Mouse (Mus musculus): ENCODE data around the gene Gm3164.
"Not testable (repeated sequence)": the region's sequence is repeated elsewhere in the genome, so short reads cannot be mapped to it uniquely, and the experiment has no call there.

Gm3164 gene

GRCm38 (mm10) chr14:4414965-4415835 lies at the start of gene Gm3164:
Gene Gm3164 (plus strand): TSS chr14:4415448.
- DNase-seq (ENCODE audit: extremely low read depth, low read depth) = not testable (repeated sequence)

DNA sequence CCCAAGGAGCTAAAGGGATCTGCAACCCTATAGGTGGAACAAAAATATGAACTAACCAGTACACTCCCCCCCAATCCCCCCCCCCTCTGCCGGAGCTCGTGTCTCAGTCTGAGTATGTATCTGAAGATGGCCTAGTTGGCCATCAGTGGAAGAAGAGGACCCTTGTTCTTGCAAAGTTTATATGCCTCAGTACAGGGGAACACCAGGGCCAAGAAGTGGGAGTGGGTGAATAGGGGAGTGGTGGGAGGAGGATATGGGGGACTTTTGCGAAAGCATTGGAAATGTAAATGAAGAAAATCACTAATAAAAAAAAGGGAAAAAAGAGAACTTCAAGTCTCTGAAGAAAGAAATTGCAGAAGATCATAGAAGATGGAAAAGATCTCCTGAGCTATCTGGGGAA lies 46.3 kb upstream of the Gm3164 start:
- DNase-seq (ENCODE audit: extremely low read depth, low read depth) = not testable (repeated sequence)

DNA sequence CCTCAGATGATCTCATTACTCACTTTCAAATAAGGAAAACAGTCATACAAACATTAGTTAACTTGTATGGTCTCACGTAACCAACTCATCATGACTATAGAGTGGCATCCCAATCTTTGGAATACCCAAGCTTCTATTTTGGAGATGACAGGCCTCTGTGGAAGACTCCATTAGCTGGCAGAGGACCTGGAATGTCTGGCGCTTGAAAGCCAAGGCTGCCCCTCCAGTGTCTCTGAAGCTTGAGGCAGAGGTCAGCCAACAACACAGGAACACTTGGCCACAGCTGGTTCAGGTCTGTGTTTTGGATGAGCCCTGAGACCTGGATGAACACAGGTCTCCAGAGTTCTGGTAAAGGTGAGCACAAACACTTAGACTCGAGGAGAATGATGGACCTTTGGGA lies 45.6 kb upstream of the Gm3164 start:
- not testable (repeated sequence) for DNase-seq (ENCODE audit: extremely low read depth, low read depth)

DNA sequence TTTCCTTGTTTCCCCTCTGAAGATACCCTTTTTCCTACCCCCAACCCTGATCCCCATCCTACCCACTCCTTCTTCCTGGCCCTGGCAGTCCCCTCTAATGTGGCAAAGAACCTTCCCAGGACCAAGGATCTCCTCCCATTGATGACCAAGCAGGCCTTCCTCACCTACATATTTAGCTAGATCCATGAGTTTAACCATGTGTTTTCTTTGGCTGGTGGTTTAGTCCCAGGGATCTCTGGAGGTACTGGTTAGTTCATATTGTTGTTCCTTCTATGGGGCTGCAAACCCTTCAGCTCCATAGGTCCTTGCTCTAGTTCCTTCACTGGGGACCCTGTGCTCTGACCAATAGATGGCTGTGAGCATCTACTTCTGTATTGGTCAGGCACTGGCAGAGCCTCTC lies 37.4 kb upstream of the Gm3164 start:
- not testable (repeated sequence) for DNase-seq (ENCODE audit: extremely low read depth, low read depth)

DNA sequence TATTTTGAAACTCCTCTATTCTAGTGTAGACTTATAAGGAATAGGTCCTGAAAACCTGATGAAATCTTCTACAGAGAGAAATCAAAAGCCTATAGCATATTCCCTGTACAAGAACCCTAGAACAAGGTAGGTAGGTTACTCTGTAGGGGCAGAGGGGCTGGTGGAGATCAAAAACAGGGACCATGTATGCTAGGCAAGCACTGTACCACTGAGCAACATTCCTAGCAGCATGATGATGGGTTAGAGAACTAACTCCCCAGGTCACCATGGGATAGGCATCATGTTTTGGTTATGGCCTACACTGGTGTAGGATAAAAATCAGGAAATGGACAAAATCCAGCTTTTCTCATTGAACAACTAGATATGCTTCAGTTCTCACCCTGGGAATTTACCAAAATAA lies 29.6 kb upstream of the Gm3164 start:
- not testable (repeated sequence) for DNase-seq (ENCODE audit: extremely low read depth, low read depth)

- DNase-seq (ENCODE audit: extremely low read depth, low read depth) = not testable (repeated sequence)
These were observed 22.3 kb upstream of the Gm3164 start for GRCm38 (mm10) chr14:4392841-4393530.

GRCm38 (mm10) chr14:4397226-4397625 lies 18.0 kb upstream of the Gm3164 start, which contains the start of gene Gm3159:
Gene Gm3159 (plus strand): TSS chr14:4397526.
- not testable (repeated sequence) for DNase-seq (ENCODE audit: extremely low read depth, low read depth)

GRCm38 (mm10) chr14:4398624-4399023 lies 16.6 kb upstream of the Gm3164 start:
- not testable (repeated sequence) for DNase-seq (ENCODE audit: extremely low read depth, low read depth)

GRCm38 (mm10) chr14:4400115-4400789 lies 15.0 kb upstream of the Gm3164 start:
- DNase-seq (ENCODE audit: extremely low read depth, low read depth) = not testable (repeated sequence)

GRCm38 (mm10) chr14:4401245-4401644 lies 14.0 kb upstream of the Gm3164 start:
- DNase-seq (ENCODE audit: extremely low read depth, low read depth) = not testable (repeated sequence)

DNA sequence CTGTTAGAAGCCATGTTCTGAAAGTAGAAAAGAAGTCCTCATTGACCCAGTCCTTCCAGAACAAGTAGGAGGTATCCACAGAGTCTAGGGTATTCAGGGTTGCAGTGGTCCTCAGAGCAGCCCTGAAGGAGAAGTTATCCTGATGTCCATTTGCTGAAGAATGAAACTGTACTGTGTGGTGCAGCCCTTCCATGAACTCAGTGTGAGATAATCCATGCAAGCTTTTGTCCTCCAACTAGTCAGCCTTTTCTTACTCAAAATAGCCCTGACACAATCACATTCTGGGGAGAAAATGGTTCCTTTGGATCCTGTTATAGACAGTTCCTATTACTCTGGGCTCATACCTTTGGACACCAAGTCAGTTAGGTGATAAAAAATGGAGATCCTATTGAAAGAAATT lies 11.4 kb upstream of the Gm3164 start:
- not testable (repeated sequence) for DNase-seq (ENCODE audit: extremely low read depth, low read depth)

GRCm38 (mm10) chr14:4409939-4410338 lies 5.3 kb upstream of the Gm3164 start:
- DNase-seq (ENCODE audit: extremely low read depth, low read depth) = not testable (repeated sequence)

- not testable (repeated sequence) for DNase-seq (ENCODE audit: extremely low read depth, low read depth)
These were observed 15.4 kb downstream of the Gm3164 start, which contains the start of gene Gm3173 for GRCm38 (mm10) chr14:4430692-4431091. Gene Gm3173 (plus strand): TSS chr14:4430992.

DNA sequence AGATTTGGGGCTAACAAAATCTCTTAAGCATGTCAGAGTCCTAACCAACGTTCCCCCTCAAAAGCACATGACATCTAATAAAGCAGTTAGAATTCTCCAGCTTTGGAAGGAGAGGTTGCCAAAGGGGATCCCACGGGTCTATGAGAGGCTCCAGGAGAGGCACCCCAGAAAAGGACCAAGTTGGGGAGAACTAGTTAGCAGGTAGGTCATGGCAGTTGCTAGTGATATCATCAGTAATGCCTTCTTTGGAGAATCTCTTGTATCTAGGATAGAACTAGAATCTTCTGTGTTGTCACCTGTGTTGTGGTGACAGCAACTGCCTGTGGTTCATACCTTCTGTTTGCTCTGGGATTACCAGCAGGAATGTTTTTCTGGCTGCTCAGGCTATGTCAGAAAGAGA lies 66.2 kb downstream of the Gm3164 start, which contains the start of gene Gm3182:
TSS of gene Gm3182 (plus strand) at position 301 of the 400 bp plus-strand sequence.
- DNase-seq (ENCODE audit: extremely low read depth, low read depth) = not testable (repeated sequence)
